Mouse (Mus musculus) bone marrow macrophage, adult 2 months (primary cell): Measurements from ENCODE around the gene Serpinf1. TPM values are rescaled to one million over a fixed set of nuclear protein-coding genes. Genes with fewer than 3 reads are reported as not detected.
"Not testable (repeated sequence)": the region's sequence is repeated elsewhere in the genome, so short reads cannot be mapped to it uniquely, and the experiment has no call there.

Experiments
- H3K27ac ChIP-seq: 2 replicates; pipeline ENCODE4 v1.5.1; 2012; ENCODE audit warnings: low read depth, low read length; ENCODE audit not compliant: insufficient read depth
- H3K4me1 ChIP-seq: 2 replicates; pipeline ENCODE4 v1.6.1; 2012; ENCODE audit warnings: low read length; ENCODE audit not compliant: control insufficient read depth, insufficient read depth
- H3K4me3 ChIP-seq: 2 replicates; pipeline ENCODE4 v1.5.1; 2012; ENCODE audit warnings: mild to moderate bottlenecking, low read length, moderate library complexity; ENCODE audit not compliant: insufficient read depth
- CTCF ChIP-seq: IDR thresholded peaks from 2 replicates; pipeline ENCODE4 v1.5.1; 2012; ENCODE audit warnings: low read depth, mild to moderate bottlenecking, low read length, moderate library complexity
- POLR2A ChIP-seq: IDR thresholded peaks from 2 replicates; pipeline ENCODE4 v1.6.1; 2012; ENCODE audit warnings: mild to moderate bottlenecking, low read depth, low read length, borderline replicate concordance
- polyA plus RNA-seq: library from polyadenylated mRNA; stranded (reverse); fragments of >200 nt; gene quantifications from 2 replicates; pipeline ENCODE4 v1.2.4, GENCODE M21; 2012; ENCODE audit not compliant: missing spikeins, insufficient read depth, insufficient read length

The Serpinf1 gene
- polyA plus RNA-seq, 1 experiment: 9.9 TPM

DNA sequence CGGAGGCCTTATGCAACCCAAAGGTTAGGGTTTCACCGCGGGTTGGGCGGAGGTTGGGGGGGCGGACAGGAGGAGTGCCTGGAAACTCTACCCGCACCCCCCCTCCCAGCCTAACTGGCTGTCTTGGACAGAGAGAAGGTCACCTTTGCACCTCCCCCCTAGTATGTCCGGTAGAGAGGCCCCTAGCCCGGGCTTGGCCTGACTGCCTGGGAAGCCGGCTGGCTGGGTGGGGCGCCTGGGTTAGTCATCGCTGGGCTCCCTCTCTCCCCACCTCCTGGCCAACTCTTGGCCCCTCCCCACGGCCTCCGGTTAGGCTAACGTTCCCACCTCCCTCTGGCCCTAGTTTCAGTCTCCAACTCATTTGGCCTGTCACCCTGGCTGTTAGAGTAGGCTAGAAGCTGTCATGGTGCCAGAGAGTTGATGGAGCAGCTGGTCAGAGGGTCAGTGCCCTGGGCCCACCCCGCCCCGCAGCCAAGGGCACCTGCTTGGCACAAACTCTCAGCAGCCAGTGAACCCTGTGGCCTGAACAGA, 39.8 kb upstream of the Serpinf1 start:
- H3K27ac ChIP-seq: peak overlapping the region; percentile 72
- peak overlapping the region; percentile 91 for H3K4me3 ChIP-seq
- H3K4me1 ChIP-seq: peaks cover 41% of the 10 kb centered on the region
- no peak for TF ChIP-seq POLR2A
- no peak for TF ChIP-seq CTCF

DNA sequence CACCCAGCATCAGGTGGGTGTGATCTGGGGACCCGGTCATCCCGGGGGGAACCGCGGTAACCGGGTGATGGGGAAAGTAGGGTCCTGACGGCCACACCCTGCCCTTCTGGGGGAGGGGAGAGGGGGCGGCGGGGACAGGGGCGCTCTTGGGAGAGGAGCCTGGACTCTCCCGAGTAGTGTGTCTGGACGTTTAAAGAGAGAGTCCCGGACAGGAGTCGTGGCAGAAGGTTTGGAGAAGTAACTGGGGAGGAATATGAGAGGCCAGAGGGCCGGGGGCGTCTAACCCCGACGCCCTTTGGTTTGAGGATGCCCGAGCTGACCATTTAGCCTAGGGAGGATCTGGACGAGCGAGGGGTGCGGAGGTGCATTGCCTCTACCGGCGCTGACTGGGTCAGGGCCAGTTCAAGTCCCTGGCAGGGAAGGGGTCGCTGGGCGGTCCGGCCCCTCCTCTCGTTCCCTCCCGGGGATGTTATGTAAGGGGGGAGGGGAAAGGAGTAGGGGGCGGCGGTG, 39.3 kb upstream of the Serpinf1 start:
- no peak for TF ChIP-seq CTCF
- H3K4me3 ChIP-seq: peak overlapping the region; percentile 91
- H3K4me1 ChIP-seq: peaks cover 43% of the 10 kb centered on the region
- peak overlapping the region; percentile 72 for H3K27ac ChIP-seq

DNA sequence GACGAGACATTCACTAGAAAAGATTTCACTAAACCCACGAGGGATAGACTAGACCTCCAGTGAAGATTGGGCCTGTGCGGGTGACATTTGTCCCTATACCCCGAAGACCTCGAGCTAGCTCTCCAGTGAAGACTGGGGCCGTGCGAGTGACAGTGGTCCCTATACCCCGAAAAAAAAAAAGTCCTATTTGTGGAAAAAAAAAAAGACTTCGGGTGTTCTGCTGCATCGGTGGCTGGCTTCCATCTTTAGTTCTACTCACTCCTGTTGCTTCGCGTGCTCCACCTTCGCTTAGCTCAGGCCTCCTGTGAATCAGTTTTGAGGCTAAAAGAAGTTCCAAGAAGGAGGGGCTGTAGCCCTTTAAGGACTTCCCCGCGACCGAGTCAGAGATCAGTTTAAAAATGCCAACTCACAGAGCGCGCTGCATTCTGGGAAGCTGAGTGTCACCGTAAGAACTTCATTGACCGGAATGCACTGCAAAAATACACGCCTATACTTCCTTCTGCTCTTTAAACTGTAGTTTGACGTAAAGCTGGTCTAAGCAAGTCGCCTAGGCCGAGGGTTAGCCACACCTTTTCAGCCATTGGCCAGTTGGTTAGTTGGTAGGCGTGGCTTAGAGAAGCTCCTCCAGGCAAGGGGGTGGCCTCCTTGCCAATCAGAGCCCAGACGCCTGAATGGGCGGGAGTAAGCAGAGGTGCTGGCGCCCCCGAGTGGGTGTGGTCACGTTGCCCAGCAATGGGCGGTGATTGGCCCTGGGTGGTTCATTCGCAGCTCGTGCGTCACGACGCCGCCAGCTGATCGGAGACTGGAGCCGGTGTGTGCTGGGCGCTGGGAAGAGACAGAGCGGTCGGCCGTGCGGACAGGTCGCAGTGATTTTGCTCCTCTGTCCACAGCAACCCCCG, 38.6 kb upstream of the Serpinf1 start, which contains the start of gene Tlcd2:
Tlcd2 (plus strand) TSS at position 872 of the 899 bp plus-strand sequence.
- peak within 1 kb of the TSS; percentile 100 for H3K27ac ChIP-seq
- H3K4me1 ChIP-seq: peaks cover 49% of the 10 kb centered on the region
- TF ChIP-seq POLR2A (no peak; the same call in 1 of the 2 replicates), CTCF (peak; percentile 19; the same call in 1 of the 2 replicates)
- peak within 1 kb of the TSS; percentile 91 for H3K4me3 ChIP-seq

DNA sequence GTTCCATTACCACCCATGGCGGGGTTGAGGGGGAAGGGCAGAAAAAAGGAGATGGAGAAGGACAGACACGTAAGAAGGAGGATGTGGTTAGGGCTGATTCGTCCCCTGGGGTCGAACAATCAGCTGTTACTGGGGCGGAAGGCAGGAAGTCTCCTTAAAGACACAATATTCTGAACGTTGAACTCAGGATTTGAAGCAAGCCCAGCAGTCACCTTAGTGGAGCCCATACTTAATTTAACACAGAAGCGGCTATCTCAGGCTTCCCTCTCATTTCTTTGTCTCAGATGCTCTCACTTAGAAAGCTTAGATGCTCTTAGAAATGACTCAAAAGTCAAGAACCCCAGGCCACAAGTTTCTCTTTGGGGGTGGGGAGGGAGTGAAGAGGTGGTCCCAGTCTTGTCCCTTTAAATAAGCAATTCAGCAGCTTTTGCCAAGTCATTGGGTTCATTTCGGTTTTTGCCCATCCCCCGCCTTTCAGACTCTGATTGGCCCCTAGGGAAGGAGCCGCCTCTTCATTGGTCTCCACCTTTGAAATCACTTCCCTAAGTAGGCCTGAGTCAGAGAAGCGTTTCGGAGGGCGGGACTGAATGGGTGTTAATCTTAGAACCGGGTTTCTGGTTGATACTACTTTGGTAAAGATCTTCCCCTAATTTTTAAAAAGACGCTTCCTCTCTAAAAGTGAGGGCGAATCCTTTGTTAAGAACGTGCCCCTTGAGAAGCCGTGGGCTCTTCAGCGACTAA, 37.8 kb upstream of the Serpinf1 start:
- Histone ChIP-seq H3K27ac (peak overlapping the region; percentile 100), H3K4me3 (peak overlapping the region; percentile 63), H3K4me1 (peaks cover 57% of the 10 kb centered on the region)
- TF ChIP-seq CTCF (no peak), POLR2A (no peak)

DNA sequence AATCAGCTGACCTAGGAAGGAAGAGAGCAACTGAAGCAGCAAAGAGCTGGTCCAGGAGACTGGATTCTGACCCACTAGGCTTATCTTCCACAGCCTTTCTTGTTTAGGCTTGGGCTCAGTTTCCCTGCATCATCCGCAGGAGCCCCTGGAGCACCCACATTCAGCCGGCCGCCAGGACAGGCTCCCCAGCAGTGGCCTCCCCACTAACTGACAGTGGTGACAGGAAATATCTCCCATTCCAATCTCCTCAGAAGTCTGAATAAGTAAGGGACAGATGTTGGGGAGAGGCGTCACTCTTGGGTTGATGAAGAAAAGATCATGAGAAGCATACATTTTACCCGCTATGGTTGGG, 37.2 kb upstream of the Serpinf1 start:
- Histone ChIP-seq H3K4me1 (peaks cover 60% of the 10 kb centered on the region), H3K27ac (peak overlapping the region; percentile 100), H3K4me3 (peak overlapping the region; percentile 45)
- no peak for TF ChIP-seq POLR2A
- TF ChIP-seq CTCF: no peak

DNA sequence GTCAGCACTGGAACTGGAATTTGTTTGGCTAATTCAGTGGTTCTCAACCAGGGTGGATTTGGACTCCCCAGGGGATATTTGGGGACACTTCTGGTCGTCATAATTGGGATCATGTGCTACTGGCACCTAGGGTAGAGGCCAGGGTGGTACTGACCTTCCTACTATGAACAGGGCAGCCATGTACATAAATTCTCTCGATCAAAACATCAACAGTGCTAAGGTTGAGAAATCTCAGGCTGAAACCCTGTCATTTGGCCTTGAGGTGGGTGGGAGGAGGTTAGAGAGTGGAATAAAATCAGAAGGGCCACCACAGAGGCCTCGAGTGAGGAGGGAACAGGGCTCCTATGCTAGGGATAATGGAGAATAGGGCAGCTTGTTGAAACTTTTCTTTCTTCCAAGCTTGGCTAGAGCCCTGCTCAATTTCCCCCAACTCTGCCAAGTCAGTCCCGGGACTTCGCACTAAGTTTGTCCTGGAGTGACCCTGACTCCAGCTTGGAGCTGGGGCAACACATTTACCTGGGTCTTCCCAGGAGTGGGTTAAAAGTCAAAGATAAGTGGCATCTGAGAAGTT, 36.7 kb upstream of the Serpinf1 start:
- Histone ChIP-seq H3K4me1 (peaks cover 58% of the 10 kb centered on the region), H3K27ac (peak overlapping the region; percentile 100), H3K4me3 (no peak overlapping the region)
- TF ChIP-seq CTCF (no peak), POLR2A (no peak)

DNA sequence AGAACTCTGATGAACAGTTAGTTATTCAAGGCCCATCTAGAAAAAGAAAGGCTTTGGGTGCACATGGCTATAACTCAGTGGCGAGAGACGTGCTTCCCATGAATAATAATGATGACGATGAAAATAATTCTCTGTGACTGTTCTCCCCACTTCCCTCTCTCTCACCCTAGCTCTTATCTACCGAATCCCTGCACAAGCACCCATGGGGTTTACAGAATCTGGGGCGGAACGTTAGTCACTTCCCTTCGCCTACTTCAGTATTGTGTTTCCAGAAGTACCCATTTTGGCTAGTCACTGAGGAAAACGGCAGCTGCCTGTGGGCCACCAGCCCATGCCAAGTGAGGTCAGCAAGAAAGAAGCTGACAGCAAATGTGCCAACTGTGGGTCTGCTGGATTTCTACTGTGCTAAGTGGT, 36.1 kb upstream of the Serpinf1 start:
- peaks cover 57% of the 10 kb centered on the region for H3K4me1 ChIP-seq
- 0 out of 2 replicates have a peak overlapping the region, but pooled peaks have one; percentile 6 for H3K4me3 ChIP-seq
- peak overlapping the region; percentile 100 for H3K27ac ChIP-seq
- TF ChIP-seq CTCF (no peak), POLR2A (no peak)

DNA sequence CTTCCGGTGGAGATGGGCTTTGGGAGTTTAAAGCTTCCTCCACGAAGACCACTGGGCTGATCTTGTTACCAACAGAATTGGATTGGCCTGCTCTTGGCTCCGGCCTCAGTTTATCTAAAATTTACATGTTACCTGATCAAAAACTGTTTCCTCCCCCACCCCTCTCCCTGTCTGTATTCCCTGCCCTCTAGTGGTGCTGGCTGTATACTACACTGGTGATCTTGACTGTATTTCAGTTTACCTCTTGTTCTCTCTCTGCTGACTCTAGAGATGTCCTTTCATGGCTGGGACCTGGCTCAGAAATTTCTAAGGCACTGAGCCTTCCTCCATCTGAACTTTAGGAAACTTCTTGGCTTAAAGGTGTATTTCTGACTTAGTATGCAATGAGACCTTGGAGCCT, 35.7 kb upstream of the Serpinf1 start:
- peak; percentile 40; the same call in 1 of the 2 replicates for TF ChIP-seq CTCF
- TF ChIP-seq POLR2A: no peak
- Histone ChIP-seq H3K27ac (peak overlapping the region; percentile 100), H3K4me1 (peaks cover 56% of the 10 kb centered on the region), H3K4me3 (peak overlapping the region; percentile 6; the same call in 1 of the 2 replicates)

DNA sequence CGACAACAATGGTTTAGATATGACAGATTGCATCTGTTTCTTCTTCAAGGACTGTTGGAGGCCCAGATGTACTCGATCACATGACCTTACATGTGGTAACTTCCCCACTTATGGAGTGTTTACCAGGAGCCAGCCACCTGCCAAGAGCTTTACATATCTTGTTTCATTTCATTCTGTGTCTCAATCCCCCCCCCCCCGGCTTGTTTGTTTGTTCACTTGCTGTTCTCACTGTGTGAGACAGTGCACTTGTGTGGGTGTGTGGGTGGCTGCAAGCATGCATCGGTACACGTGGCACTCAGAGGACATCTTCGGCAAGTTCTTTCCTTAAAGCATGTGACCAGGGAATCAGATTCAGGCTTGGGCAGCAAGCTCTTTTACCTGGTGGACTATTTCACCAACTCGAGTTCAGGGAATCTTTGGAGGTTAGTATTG, 34.0 kb upstream of the Serpinf1 start:
- Histone ChIP-seq H3K4me3 (no peak overlapping the region), H3K4me1 (peaks cover 66% of the 10 kb centered on the region), H3K27ac (no peak overlapping the region)
- TF ChIP-seq CTCF (no peak), POLR2A (no peak)

DNA sequence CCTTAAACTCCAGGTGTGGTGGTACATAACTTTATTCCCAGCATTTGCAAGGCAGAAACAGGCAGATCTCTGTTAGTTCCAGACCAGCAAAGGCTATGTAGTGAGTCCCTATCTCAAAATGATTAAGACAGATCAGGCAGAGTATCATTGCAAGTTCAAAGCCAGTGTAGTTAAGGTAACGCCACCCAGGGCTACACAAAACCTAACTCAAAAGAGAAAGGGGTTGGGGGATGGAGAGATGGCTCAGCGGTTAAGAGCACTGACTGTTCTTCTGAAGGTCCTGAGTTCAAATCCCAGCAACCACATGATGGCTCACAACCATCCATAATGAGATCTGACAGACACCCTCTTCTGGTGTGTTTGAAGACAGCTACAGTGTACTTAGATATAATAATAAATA, 33.5 kb upstream of the Serpinf1 start:
- H3K4me3 ChIP-seq: not testable (repeated sequence)
- Histone ChIP-seq H3K27ac (peak overlapping the region; percentile 86), H3K4me1 (peaks cover 70% of the 10 kb centered on the region)
